Mouse (Mus musculus): ENCODE data around the gene Dgcr8.

Dgcr8 gene

DNA sequence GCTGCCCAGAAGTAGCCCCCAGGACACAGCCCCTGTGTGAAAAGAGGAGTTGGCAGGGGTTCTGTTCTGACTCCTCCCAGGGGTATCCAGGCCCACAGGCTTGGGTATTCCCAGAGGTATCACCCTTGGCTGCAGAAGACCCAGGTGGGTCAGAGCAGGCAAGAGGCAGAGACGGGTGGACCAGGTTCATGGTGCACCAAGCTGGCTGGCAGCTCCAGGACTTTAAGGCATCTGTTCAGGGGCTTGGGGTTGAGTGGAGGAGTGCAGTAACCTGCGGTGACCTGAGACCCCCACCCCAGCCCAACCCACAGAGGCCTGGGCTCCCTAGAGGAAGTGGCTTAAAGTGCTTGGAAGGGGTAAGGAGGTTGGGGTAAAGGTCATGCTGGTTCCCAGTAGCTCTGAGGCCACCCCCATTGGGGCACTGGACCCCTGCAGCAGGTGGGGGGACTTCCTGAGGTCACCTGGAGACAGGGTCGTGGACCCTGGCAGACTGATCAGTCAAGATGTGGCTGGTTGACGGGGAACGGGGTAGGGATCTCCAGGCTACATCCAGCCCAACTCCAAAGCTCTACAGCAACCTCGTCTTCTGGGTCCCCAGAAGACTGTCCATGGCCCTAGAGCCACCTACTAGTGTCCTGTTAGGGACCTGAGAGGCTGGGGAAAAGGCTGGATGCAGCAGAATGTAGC is 68.0 kb downstream of the Dgcr8 start:
- DNase-seq (ENCODE audit: low spot score in 2 of 2): no peak

DNA sequence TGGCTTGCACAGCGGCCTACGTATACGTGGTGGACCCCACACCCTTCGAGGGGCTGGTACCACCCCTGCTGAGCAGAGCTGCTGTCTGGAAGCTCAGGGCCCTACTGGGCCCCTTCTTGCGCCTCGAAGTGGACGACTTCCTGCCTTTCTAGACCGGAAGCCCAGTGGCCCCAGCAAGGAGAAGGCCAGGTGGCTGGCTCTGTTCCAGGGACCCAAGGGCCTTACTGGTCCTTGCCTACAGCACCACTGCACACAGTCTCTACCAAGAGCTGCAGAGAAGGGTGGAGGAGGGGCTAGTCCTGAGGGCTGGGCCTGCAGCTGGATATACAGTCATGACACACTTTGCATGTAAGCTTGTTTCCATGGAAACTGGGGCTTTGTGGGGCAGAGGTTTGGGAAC is 69.0 kb downstream of the Dgcr8 start:
- peak; percentile 34 to 74 for DNase-seq (ENCODE audit: low spot score in 2 of 2)

GRCm38 (mm10) chr16:18218580-18218996 is 70.5 kb downstream of the Dgcr8 start:
- no peak for DNase-seq (ENCODE audit: low spot score in 2 of 2)

DNA sequence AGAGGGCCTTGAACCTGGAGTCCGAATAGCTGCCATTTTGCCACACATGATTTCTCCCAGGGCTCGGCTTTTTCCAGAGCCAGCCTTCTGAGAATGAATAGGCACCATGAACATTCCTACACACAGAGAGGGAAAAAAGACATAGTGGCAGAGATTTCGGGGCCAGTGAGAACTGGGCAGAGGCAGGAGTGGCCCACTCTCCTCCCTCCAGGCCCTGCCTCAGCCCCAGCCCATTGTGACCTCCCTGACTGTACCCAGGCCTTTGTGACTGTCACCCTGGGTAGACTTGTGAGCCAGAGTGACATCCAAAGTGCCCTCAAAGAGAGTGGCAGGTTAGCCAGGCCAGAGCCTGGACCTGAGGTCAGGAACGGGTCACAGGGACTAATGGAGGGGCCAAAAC is 71.5 kb downstream of the Dgcr8 start, which contains the start of gene Ccdc188:
Ccdc188 (plus strand) TSS at position 301 of the 400 bp plus-strand sequence.
- DNase-seq (ENCODE audit: low spot score in 2 of 2): no peak

- no peak for DNase-seq (ENCODE audit: low spot score in 2 of 2)
Observed at GRCm38 (mm10) chr16:18214858-18215257, 74.2 kb downstream of the Dgcr8 start.

DNA sequence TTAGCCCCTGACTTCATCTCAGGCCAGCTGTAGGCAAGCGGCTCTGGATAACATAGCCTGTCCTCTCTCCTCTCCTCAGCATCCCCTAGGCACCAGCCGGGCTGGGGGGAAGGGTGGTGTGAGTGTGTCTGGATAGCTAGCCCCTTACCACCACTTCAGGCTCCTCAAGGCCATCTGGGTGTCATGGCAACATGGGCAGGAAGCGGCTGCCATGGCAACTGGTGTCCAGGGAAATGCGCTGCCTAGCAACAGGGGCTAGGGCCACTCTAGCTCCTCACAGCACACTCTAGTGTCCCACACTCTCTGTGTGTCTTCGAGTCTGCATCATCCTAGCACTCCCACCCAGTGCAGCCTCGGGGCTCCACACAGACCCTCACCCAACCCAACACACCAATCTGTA is 75.4 kb downstream of the Dgcr8 start:
- DNase-seq (ENCODE audit: low spot score in 2 of 2): no peak

- peak; percentile 79 to 92 for DNase-seq (ENCODE audit: low spot score in 2 of 2)
Observed at GRCm38 (mm10) chr16:18211417-18212171, 77.5 kb downstream of the Dgcr8 start.

GRCm38 (mm10) chr16:18210701-18211416 is 78.2 kb downstream of the Dgcr8 start:
- peak; percentile 66 to 87 for DNase-seq (ENCODE audit: low spot score in 2 of 2)

Measured in spleen, postnatal 4 days (tissue).